Mouse (Mus musculus) cerebral cortex, adult 2 months (tissue): ENCODE data around the gene Hexb.

Experiments
- WGBS: fragments of 180-500 bp; shearing (Covaris S2); methylation state at CpG from one replicate; pipeline ENCODE4 v1.1.7; 2018; 5-methylcytosine and 5-hydroxymethylcytosine counted together

The Hexb gene

DNA sequence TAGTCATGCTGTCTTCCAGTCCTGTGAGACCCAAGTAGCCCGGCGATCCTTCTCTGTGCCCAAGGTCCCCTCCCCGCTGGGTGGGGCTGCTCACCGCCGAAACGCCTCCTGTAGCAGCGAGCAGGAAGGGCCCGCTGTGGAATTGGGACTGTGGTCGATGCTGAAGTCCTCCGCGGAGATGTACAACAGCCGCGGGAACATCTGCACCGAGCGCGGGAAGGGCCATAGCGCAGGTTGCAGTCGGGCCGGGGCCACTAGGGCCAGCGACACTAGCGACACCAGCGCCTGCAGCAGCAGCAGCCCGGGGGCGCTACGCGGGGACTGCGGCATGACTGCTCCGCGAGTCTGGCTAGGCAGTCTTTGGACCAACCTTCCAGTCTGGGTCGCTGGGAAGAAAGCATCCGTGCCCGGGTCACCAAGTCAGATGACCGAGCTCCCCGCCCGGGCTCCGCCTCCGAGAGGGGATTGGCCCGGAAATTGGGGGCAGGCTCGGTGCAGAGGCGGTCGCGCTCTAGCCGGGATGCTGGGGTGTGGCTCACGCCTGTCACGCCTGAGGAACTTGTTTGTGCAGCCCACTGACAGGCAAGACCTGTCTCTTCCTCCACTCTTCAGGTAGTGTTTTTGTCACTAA is at the start of gene Hexb:
Hexb (minus strand) TSS at position 426 of the 631 bp plus-strand sequence.
- under 1% methylated on average over 45 of the region's 45 CpGs for WGBS

DNA sequence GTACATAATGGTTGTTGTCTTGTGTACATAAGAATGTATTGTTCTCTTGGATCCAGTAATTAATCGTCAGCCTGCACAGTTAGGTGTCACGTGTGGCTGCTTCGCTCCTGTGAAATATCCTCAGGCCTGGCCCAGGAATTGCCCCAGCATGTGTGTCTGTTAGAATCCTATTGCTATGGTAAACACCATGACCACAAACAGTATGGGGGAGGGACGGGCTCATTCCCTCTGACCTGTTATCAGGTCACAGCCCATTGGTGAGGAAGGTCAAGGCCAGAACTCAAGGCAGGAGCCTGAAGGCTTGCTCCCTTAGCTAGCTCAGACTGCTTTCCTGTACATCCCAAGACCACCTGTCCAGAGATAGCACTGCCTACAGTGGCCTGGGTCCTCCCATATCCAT is 49.6 kb upstream of the Hexb start:
- 34% methylated on average over 4 of the region's 4 CpGs for WGBS

DNA sequence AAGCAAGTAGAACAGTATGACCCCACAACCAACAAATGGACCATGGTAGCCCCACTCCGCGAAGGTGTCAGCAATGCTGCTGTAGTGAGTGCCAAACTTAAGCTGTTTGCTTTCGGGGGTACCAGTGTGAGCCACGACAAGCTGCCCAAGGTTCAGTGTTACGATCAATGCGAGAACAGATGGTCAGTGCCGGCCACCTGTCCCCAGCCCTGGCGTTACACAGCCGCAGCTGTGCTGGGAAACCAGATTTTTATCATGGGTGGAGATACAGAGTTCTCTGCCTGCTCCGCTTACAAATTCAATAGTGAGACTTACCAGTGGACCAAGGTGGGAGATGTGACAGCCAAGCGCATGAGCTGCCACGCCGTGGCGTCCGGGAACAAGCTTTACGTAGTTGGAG is 48.1 kb upstream of the Hexb start:
- 44% methylated on average over 16 of the region's 16 CpGs for WGBS

DNA sequence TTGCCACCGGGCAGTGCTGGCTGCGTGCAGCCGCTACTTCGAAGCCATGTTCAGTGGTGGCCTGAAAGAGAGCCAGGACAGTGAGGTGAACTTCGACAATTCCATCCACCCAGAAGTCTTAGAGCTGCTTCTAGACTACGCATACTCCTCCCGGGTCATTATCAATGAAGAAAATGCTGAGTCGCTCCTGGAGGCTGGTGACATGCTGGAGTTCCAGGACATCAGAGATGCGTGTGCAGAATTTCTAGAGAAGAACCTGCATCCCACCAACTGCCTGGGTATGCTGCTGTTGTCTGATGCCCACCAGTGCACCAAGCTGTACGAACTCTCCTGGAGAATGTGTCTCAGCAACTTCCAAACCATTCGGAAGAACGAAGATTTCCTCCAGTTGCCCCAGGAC is 47.0 kb upstream of the Hexb start:
- WGBS = 38% methylated on average over 12 of the region's 12 CpGs

DNA sequence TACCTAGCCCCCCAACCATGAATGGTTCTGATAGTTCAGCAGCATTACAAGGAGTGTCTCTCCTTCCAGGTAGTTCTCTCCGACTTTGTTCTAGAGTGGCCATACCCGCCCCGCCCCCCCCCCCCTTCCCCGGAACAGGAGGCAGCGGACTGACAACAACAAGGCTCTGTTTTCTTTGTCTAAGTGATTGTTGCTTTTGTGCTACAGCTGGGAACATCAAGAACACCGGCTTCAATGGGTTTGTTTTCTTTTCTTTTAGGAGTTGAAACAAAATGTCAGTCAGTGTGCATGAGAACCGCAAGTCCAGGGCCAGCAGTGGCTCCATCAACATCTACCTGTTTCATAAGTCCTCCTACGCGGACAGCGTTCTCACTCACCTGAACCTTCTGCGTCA is 46.6 kb upstream of the Hexb start:
- WGBS = 26% methylated on average over 11 of the region's 11 CpGs

DNA sequence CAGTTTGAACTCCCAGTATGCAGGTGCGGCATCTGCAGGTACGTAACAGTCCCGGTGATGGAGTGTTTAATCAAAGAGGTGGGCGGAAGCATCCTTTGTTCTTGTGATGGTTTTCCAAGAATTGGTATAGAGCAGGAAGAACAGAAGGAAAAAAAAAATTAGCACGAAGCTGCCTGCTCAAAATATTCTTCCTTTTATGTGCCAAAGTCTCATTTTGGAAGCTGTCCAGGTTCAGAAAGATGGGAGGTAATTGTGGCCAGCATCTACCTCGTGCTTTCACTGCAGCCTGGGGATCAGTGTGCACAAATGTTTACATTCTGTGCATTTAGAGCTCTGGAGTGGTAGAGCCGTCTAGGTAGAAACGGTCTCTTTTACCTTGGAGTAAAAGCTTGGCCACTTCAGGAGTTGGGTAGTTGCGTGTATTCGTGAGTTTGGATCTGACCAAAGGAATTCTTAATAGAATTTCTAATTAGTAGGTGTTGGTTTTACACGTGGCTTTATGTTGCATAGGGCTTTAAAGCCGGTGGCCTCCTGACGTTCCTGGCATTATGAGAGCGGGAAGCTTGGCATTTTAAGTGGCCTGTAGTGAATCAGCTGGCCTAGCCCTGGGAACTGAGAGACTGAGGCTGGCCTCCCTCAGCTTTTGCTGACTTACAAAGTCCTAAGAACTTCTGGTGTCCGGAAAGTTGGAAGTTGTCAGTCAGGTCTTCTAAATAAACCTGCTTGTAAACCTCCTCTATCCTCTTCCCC is 46.0 kb upstream of the Hexb start:
- WGBS = 24% methylated on average over 15 of the region's 15 CpGs

DNA sequence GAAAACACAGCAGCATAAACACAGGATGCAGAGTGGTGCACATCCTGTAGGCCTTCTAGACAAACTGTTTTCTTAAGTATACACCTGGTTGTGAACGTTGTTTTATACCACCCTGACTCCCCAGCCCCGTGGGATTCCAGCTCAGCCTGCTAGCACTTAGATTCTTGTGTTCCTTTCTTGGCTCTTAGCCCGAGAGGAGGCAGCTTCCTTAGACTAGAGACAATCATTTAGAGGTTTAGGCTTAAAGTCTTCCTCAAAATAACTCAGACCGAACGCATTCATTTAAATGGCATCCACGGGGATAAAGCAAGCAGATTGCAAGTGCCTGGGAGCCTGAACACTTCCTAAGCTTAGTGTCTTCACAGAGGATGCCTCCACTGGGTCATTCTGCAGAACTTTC is 44.6 kb upstream of the Hexb start:
- WGBS = 13% methylated on average over 6 of the region's 6 CpGs

DNA sequence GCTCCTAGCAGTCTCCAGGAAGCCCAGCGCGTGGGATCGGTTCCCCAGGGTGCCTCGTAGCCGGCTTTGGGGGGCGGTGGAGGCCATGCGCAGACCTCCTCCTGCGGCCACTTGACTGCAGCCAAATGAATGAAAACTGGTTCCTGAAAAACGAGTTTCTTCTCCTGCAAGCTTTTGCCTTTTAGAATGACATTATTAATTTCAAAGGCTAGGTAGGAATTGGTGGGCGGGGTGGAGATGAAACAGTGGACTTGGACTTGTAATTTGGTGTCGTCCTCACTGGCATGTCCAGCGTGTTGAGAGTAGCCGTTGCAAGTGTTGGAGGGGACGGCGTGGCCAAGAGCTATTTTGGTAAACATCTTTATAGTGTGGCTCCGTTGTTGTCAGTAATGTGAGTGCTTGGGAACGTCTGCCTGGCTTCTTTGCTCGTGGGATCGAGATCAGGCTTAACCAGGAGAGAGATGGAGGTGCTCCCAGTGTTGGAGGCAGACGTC is 43.7 kb upstream of the Hexb start:
- 2% methylated on average over 20 of the region's 20 CpGs for WGBS

DNA sequence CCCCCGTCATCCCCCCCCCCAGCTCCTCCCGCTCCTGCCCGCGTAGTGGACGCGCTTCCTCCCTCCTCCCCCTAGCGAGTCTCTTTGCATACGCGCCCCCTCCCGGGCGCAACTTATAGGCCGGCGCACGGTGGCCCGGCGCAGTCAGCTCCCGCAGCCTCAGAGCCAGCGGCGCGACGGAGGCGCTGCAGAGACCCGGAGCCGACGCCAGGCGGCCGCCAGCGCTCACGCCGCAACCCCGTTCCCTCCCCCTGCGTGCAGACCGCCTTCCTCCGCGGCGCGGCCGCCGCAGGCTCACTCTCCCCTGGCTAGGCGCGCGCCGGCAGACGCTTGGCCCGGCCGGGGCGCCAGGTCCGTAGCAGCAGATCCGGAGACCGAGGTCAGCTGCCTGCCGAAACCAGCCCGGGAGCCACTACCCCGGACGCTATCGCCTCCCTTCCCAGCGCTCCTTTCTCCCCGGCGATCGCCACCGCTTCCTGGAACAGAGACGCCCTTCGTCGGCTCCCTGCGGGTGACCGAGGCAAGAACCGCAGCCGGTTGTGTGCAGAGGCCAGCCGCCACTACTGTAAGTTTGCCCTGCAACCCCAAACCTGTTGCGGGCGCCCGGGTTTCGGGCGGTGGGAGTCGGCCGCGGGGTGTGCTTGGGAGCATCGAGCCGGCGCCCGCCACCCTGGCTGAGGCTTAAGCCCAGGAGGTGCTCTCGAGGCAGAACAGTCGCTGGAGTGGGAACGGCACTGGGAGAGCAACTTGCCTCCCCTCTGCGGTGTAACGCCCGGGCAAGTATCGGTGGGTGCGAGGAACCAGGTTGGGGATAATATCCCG is 43.0 kb upstream of the Hexb start, which contains the start of gene Enc1:
Enc1 (plus strand) TSS at position 141 of the 822 bp plus-strand sequence.
- WGBS = 1% methylated on average over 89 of the region's 89 CpGs

DNA sequence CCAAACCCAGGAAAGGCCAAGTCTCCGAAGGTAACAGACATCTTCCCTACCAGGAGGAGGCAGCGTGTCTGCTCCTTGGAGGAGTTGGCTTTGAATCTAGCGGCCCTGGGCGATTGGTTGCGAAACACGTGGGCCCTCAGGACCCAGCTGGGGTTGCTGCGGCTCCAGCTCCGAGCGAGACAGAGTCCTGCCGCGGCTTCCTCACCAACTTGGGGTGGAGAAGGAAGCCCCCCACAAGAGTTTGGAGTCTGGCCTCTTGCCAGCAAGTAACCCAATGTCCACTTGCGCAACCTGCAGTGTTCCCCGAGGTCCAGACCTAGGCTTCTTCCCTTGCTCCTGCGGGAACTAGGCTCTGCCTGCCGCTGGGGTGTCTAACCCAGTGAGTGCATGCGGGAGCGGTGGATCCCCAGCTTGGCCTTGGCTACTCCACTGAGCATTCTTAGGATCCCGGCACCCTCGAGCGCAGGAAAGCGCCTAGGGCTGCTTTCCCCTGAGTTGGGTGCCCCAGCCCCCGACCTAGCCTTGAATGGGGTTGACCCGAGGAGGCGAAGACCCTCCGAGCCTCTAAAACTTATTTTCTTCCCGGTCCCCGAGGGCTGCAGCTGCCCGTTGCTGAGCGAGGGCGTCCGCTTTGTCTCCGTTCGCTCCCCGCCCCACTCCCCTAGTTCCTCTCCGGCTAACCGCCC is 42.3 kb upstream of the Hexb start:
- under 1% methylated on average over 36 of the region's 36 CpGs for WGBS

DNA sequence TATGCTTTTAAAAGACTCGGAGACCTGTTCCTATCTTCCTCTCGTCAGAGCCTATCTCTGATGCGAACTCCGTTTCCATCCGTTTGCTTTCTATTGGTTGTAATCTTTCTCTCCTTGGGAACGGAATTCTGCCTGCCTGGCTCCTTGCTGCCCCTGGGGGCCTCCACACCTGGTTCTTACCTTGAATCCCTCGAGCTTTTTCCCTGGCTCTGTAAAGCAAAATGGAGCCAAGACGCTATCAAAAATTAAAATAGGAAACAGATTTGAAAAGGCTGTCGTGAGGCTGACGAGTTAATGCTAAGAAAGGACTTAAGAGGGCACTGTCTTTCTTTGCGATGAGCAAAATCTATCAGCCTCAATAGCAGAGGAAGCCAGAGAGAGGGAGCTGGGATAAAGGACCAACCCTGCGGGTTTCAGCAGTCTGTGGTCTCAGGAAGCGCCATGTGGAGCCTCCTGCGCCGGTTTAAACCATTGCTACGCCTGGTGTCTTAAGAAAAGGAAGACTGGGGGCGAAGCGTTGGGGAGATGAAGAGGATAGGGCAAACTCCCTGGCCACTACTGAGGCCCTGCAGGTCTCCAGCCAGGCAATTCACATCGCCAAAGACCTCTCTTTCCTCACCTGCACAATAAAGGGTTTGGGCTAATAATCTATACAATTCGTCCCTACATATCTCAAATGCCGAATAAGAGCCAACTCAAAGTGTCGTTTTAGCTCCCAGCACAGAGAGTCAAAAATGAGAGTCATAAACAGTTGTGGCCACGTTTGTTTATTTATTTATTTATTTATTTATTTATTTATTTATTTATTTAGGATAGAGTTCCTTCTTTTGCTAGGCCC is 41.4 kb upstream of the Hexb start:
- 7% methylated on average over 23 of the region's 23 CpGs for WGBS

DNA sequence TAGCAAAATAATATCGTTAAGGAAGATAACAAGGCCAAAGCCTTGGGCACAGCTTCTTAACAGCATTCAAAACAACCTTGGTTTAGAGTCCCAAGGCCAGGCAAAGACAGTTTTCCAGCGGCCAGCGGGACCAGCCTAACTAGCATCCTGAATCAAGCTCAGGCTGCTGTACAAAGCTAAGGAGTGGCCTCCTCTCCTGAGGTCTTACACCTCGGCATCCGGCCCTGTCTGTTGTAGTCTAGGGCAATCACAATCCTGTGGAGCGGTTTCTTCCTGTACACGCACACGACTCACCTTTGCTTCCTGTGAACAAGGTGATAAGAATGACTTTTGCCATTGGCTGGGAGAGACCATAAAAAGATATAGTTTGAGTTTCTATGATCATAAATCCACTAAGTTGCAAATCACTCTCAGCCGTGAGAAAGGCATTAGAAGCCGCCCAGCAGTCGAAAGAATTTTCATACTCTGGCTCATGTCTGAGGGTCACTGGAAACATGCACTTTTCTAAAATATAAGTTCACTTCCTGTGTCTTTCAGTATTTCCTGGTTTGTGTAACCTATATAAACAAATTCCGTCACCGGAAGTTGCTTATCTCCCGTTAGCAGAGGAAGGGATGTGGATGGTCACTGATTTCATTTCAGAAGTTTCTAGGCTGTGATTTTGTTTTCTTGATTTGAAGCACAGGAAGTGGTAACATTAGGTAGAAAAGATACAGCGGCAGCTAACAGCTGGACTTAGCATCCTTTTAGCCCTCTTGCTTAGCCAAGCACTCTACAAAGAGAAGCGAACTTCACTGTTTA is 40.2 kb upstream of the Hexb start:
- 71% methylated on average over 16 of the region's 16 CpGs for WGBS

DNA sequence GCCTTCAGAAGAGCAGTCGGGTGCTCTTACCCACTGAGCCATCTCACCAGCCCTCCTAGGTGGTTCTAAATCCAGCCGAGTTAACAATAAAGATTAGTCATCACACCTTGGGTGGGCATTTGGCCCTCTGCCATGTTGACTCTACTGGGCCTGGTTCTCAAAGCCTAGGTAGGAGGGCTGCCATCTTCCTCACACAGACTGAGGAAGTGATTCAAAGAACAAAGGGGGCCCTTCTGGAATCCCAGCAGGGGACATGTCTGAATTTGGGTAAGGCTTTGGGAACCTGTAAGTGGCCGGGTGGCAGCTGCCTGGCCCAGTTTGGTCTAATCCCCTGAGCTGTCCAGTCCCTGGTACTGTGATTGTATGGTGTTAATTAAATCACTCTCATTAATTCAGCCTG is 39.5 kb upstream of the Hexb start:
- 62% methylated on average over 3 of the region's 3 CpGs for WGBS

DNA sequence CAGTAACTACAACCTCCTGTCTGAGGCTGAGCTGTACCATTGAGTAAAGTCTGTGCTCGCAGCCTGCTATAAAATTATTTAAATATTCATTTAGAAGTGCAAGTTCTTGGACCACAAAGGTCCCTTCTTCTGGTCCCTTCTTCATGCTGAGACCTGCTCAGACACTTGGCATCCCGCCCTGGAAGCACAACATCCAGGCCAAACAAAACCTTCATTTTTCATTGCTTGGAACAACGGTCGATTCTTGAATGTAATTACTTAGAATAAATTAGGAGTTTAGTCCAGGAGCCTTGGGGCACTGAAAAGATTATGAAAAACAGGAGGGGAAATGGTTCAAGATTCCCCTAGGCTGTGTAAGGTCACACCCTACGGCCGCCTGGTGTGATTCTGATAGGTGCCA is 37.8 kb upstream of the Hexb start:
- WGBS = 66% methylated on average over 6 of the region's 6 CpGs

DNA sequence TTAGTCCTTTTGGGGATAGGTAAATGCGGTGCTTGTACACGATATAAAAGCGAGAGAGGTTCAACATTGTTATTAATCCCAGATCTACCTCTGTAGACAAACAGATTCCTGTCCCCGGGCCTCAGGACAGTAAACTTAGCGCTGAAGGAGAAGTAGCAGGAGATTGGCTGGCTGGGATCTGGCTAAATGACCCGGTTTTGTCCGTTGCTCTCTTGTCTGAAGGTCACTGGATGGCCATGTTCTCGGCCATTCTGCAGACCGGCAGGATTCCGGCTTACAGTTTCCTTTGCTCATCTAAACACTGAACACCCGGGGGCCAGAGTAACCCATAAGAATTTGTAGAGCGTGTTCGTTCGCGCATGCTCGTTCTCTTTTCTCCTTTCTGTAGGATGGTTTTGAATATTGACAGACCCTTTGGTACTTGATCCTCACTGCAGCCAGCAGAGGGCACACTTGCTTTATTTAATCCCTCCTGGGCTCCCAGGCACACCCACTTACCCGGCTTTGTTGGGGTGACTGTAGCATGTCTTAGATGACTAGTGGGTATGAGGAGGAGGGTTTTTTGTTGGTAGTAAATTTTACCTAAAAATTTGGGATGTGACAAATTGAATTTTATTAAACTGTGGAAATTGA is 36.7 kb upstream of the Hexb start:
- 17% methylated on average over 17 of the region's 17 CpGs for WGBS

DNA sequence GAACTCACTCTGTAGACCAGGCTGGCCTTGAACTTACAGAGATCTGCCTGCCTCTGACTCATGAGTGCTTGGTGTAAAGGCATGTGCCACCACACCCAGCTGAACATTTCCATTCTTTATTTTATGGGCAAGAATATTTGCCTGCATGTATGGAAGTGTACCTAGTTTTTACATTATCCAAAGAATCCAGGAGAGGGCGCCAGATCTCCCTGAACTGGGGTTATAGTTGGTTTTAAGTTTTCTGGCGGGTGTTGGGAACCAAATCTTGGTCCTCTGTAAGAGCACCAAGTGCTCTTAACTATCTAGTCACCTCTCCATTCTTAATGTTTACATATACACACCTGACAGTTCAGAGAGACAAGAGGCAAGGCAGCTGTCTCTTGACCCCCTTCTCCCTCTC is 34.9 kb upstream of the Hexb start:
- 90% methylated on average over 2 of the region's 2 CpGs for WGBS

DNA sequence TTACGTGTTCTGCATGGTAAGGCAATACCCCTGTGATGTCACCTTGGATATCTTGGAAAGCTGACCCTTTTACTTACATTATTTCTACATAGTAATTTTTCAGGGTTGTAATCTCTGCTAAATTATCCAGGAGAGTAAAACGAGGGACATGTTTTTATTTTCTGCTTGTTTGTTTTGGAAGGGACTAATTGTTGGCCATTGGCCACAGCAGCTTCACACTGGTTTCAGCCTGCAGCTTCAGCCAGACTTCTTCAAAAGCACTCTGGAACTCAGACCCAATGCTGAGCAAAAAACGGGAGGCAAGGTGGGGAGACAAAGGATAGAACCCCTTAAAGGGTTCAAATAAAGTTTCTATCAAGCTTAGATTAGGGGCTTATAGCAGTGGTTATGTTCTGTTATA is 31.9 kb upstream of the Hexb start:
- 71% methylated on average over 3 of the region's 3 CpGs for WGBS

DNA sequence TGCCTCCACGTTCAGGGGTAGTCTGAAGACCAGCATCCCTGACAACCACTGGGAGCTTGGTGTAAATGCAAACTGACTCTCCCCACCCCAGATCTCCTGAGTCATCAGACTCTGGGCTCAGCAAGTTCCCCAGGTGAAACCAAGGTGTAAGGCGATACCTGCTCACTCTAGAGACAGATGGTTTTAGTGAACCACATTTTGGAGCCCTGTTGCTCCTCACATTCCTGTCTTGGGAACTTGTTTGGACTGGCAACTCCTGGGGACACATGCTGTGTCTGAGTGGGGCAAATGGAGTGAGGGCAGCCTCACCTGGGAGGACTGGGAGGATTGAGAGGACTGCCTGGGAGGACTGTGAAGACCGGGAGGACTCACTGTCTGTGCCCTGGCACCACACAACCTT is 29.6 kb upstream of the Hexb start:
- WGBS = 95% methylated on average over 3 of the region's 3 CpGs

DNA sequence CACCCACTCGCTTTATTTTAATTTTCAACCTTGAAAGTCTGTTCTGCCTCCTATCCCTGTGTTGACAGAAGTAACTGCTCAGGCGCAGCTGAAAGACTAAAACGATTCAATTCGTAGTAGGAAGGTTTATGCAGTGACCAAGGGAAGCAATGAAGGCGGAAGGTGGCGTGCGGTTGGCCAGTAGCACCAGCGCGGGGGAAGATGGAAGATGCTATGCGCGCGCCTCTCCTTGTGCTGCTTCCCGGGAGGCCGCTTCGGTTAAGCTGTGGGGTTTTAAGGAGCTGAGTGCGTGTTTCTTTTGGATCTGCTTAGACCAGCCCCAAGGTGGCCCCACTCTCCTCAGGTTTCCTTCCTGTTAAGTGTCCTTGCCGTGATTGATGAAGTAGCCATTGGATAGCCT is 27.0 kb upstream of the Hexb start:
- 67% methylated on average over 17 of the region's 17 CpGs for WGBS
